Comparison of ENCODE assay signal across 22 mouse cellular contexts in genomic region chr7:70165501-70165900, GRCm38 (mm10).
DNase-seq lines count a peak whose midpoint lies in the region; ATAC-seq and TF ChIP-seq lines count a peak whose summit lies in the region.
"Had no signal": no experiment of that assay in that cellular context is flagged by ENCODE, and none has a peak within 500 bp of the region (broad histone marks: within the 10 kb centered on the region; RNA-seq: fewer than 3 reads in every experiment).

No protein-coding gene starts in this region.

- DNase-seq in forebrain, embryonic 11.5 days (ENCODE audit: low spot score) = no peak
- DNase-seq in forebrain, postnatal 0 days = no peak
- peak; percentile 11 for DNase-seq in heart, adult 11 months
- no peak for DNase-seq in heart, adult 9 months (ENCODE audit: low spot score in 2 of 2)
- DNase-seq in midbrain, embryonic 11.5 days (ENCODE audit: low spot score, missing footprints) = peak; percentile 90
- DNase-seq: adrenal gland, postnatal 10 days; adrenal gland, postnatal 36 days; B cell, adult 2 months; cerebellum, adult 18-20 months; cerebellum, adult 9-10 months; cerebellum, postnatal 14 days; gastrocnemius, postnatal 25 days; heart, adult 2 months had no signal

- H3K4me2 ChIP-seq in forebrain, embryonic 11.5 days (ENCODE audit: low read depth, low read length, severe bottlenecking) = no peak overlapping the region
- H3K4me2 ChIP-seq in forebrain, postnatal 0 days (ENCODE audit: low read depth) = no peak overlapping the region
- no peak overlapping the region for H3K4me2 ChIP-seq in midbrain, embryonic 11.5 days
- no peak overlapping the region for H3K4me2 ChIP-seq in midbrain, embryonic 15.5 days
- H3K4me2 ChIP-seq: heart, embryonic 11.5 days; hindbrain, embryonic 14.5 days had no signal

- WGBS in forebrain, embryonic 11.5 days = 23% methylated on average over 4 of the region's 4 CpGs
- WGBS in forebrain, postnatal 0 days = 28% methylated on average over 4 of the region's 4 CpGs
- WGBS in midbrain, embryonic 11.5 days = 19% methylated on average over 4 of the region's 4 CpGs
- 31% methylated on average over 4 of the region's 4 CpGs for WGBS in midbrain, embryonic 15.5 days

- H3K27me3 ChIP-seq in forebrain, embryonic 11.5 days (ENCODE audit: control insufficient read depth, insufficient read depth, low read length) = peaks cover 66% of the 10 kb centered on the region
- peaks cover 64% of the 10 kb centered on the region for H3K27me3 ChIP-seq in forebrain, postnatal 0 days (ENCODE audit: insufficient read depth, low read length)
- peaks cover 78% of the 10 kb centered on the region for H3K27me3 ChIP-seq in midbrain, embryonic 11.5 days (ENCODE audit: control insufficient read depth, insufficient read depth, low read length)
- peaks cover 86% of the 10 kb centered on the region for H3K27me3 ChIP-seq in midbrain, embryonic 15.5 days (replicated peaks)
- H3K27me3 ChIP-seq: CH12.LX, Patski had no signal

- peak overlapping the region; percentile 75 for H3K27ac ChIP-seq in forebrain, embryonic 11.5 days (ENCODE audit: low read depth, low read length)
- no peak overlapping the region for H3K27ac ChIP-seq in forebrain, postnatal 0 days (ENCODE audit: low read depth, low read length)
- peak overlapping the region; percentile 58; the same call in 1 of the 2 replicates for H3K27ac ChIP-seq in midbrain, embryonic 11.5 days (ENCODE audit: low read depth, low read length)
- H3K27ac ChIP-seq in midbrain, embryonic 15.5 days = no peak overlapping the region
- H3K27ac ChIP-seq: heart, adult 2 months; hindbrain, embryonic 14.5 days; hindbrain, postnatal 0 days had no signal

- peaks cover 8% of the 10 kb centered on the region; the same call in 1 of the 2 replicates for H3K4me1 ChIP-seq in forebrain, embryonic 11.5 days (replicated peaks; ENCODE audit: control insufficient read depth, insufficient read depth, low read length)
- no peaks in the 10 kb centered on the region for H3K4me1 ChIP-seq in forebrain, postnatal 0 days (ENCODE audit: insufficient read depth)
- peaks cover 21% of the 10 kb centered on the region for H3K4me1 ChIP-seq in midbrain, embryonic 11.5 days (ENCODE audit: control insufficient read depth, insufficient read depth, low read length)
- no peaks in the 10 kb centered on the region for H3K4me1 ChIP-seq in midbrain, embryonic 15.5 days

- no peaks in the 10 kb centered on the region for H3K36me3 ChIP-seq in forebrain, embryonic 11.5 days (ENCODE audit: control insufficient read depth, insufficient read depth, low read length)
- H3K36me3 ChIP-seq in forebrain, postnatal 0 days (ENCODE audit: insufficient read depth) = no peaks in the 10 kb centered on the region
- no peaks in the 10 kb centered on the region for H3K36me3 ChIP-seq in midbrain, embryonic 11.5 days (ENCODE audit: control insufficient read depth, insufficient read depth, low read length)
- H3K36me3 ChIP-seq in midbrain, embryonic 15.5 days (replicated peaks) = no peaks in the 10 kb centered on the region
- H3K36me3 ChIP-seq: G1E had no signal

- no peaks in the 10 kb centered on the region for H3K9me3 ChIP-seq in forebrain, embryonic 11.5 days (ENCODE audit: control insufficient read depth, low read length)
- no peaks in the 10 kb centered on the region for H3K9me3 ChIP-seq in forebrain, postnatal 0 days (ENCODE audit: low read length)
- H3K9me3 ChIP-seq in midbrain, embryonic 11.5 days (ENCODE audit: control insufficient read depth, low read length) = no peaks in the 10 kb centered on the region
- H3K9me3 ChIP-seq in midbrain, embryonic 15.5 days = no peaks in the 10 kb centered on the region

- H3K4me3 ChIP-seq in forebrain, embryonic 11.5 days (ENCODE audit: low read depth, low read length) = no peak overlapping the region
- H3K4me3 ChIP-seq in forebrain, postnatal 0 days (ENCODE audit: low read depth, low read length) = no peak overlapping the region
- H3K4me3 ChIP-seq in midbrain, embryonic 11.5 days (ENCODE audit: low read depth, low read length) = no peak overlapping the region
- no peak overlapping the region for H3K4me3 ChIP-seq in midbrain, embryonic 15.5 days
- H3K4me3 ChIP-seq: heart, adult 2 months had no signal

- no peak for ATAC-seq in forebrain, embryonic 11.5 days (replicated peaks; ENCODE audit: low FRiP score)
- ATAC-seq in forebrain, postnatal 0 days = no peak
- ATAC-seq in midbrain, embryonic 11.5 days (ENCODE audit: low FRiP score) = no peak
- ATAC-seq in midbrain, embryonic 15.5 days (replicated peaks) = no peak
- ATAC-seq: hindbrain, postnatal 0 days; inflammation-experienced regulatory T-cells, adult 6 months; intestine, embryonic 16.5 days; Patski had no signal

- no peak for TF ChIP-seq CTCF in forebrain, postnatal 0 days (IDR thresholded peaks at IDR 0.05; ENCODE audit: low read depth)

- H3K9ac ChIP-seq in forebrain, embryonic 11.5 days (ENCODE audit: low read length) = no peak overlapping the region
- H3K9ac ChIP-seq in forebrain, postnatal 0 days = no peak overlapping the region
- H3K9ac ChIP-seq in midbrain, embryonic 11.5 days (ENCODE audit: low read length) = no peak overlapping the region
- no peak overlapping the region for H3K9ac ChIP-seq in midbrain, embryonic 15.5 days
- H3K9ac ChIP-seq: hindbrain, embryonic 14.5 days had no signal

Comparison
In these comparisons a context has a peak if more than half of its experiments do, and no peak if none do; other contexts are left out.
1. DNase-seq: peak in heart, adult 11 months (single experiment) and midbrain, embryonic 11.5 days (single experiment); none in forebrain, embryonic 11.5 days (single experiment), forebrain, postnatal 0 days (single experiment) and heart, adult 9 months (0 of 2).
2. H3K27ac ChIP-seq: peak in forebrain, embryonic 11.5 days (single experiment) and midbrain, embryonic 11.5 days (single experiment); none in forebrain, postnatal 0 days (single experiment) and midbrain, embryonic 15.5 days (single experiment).